Mouse (Mus musculus) brain, embryonic 14.5 days (tissue): ENCODE data around the gene Ankrd9.

Experiments used
- CTCF ChIP-seq: fragments of 200-500 bp; IDR thresholded peaks from 2 replicates; pipeline ENCODE4 v1.5.1; 2012; ENCODE audit warnings: inconsistent platforms, mild to moderate bottlenecking, moderate library complexity, borderline replicate concordance; ENCODE audit not compliant: insufficient read depth, insufficient read length; ENCODE audit errors: extremely low read depth
- POLR2A ChIP-seq: fragments of 200-500 bp; IDR thresholded peaks from 2 replicates; pipeline ENCODE4 v1.6.1; 2012; ENCODE audit warnings: mild to moderate bottlenecking, inconsistent platforms, borderline replicate concordance; ENCODE audit not compliant: poor library complexity, insufficient read depth, insufficient read length, severe bottlenecking; ENCODE audit errors: extremely low read depth

DNA sequence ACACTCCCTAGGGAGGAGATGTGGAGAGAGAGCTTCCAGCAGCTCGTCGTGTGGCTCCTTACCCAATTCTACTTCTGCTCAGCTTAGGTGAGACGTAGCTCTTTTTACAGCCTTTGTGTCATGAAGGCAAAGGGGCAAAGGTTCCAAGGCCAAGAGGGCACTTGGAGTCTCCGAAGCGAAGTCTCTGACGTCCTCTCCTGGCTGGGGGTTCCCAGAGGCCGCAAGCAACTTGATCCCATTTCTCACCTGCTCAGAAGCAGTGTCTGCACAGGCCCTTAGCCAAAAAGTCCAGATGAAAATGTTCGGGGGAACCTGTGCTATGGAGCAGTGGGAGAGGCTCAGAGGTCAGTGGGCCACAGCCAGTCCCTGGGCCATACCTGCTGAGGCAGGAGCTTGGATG lies 4.2 kb upstream of the Ankrd9 start:
- TF ChIP-seq POLR2A (no peak), CTCF (no peak)
